In the genomic region with DNA sequence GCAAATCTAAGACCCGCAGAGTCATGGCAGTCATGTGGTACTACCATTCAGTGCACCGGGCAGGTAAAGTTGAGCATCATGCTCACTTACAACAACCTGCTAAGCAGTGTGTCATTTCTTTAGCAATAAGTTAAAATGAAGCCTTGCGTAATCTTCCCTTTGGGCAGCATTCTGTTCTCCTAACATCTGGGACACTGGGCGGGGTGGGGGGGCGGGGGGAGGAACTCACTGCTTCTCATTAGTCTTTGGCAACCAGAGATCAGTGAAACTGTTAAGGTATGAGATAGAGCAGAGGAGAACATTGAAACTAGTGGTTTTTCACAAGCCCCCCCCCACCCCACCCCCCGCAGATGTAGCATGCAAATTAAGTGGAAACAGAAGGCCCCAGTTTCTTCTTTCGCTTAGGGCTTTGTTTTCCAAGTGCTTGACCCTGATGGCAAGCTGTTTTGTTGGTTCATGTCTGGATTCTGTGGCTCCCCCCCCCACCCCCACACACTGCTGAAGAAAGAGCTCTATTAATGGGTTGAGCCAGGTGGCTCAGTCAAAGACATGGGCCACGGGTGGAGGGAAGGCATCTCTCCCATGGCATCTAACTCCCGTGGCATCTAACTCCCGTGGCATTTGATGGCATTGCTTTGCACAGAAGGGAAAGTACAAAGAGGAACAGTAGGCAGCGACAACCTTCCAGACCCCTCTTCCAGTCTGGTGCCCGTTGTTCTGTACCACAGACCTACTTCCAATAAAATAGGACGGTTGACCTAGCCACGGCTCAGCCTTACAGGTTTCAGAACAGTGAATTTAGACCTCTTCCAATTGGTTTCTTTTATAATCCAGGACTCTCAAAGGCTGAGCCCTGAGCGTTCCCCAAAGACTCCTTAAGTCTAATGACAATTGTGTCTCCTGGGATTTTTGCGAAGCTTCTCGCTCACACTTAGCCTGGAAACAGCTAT, we compare ENCODE assay signal across 20 mouse cellular contexts.
DNase-seq lines count a peak whose midpoint lies in the region; ATAC-seq and TF ChIP-seq lines count a peak whose summit lies in the region.
"Had no signal": no experiment of that assay in that cellular context is flagged by ENCODE, and none has a peak within 500 bp of the region (broad histone marks: within the 10 kb centered on the region; RNA-seq: fewer than 3 reads in every experiment).

No protein-coding gene starts in this region.

- H3K9ac ChIP-seq in liver, postnatal 0 days (replicated peaks): no peak overlapping the region
- H3K9ac ChIP-seq: liver, embryonic 13.5 days; midbrain, embryonic 12.5 days had no signal

- H3K79me3 ChIP-seq in C2C12 (ENCODE audit: low read depth): no peaks in the 10 kb centered on the region

- H3K79me2 ChIP-seq in C2C12 (ENCODE audit: control insufficient read depth, insufficient read depth): no peaks in the 10 kb centered on the region

- TF ChIP-seq CTCF in liver, postnatal 0 days (IDR thresholded peaks at IDR 0.05; ENCODE audit: low read depth): no peak
- TF ChIP-seq CTCF in C2C12 (IDR thresholded peaks at IDR 0.05; ENCODE audit: control insufficient read depth, insufficient read depth, insufficient read length): no peak

- no peak overlapping the region for H3K4me2 ChIP-seq in liver, postnatal 0 days (ENCODE audit: low read depth, low read length)
- H3K4me2 ChIP-seq: liver, embryonic 13.5 days; midbrain, embryonic 12.5 days had no signal

- ATAC-seq in liver, postnatal 0 days: peak; percentile 21; the same call in 1 of the 2 replicates
- ATAC-seq in megakaryocyte progenitor cell, adult 5-6 weeks (replicated peaks; ENCODE audit: poor library complexity): peak; percentile 58

- no peaks in the 10 kb centered on the region for H3K9me3 ChIP-seq in liver, postnatal 0 days (ENCODE audit: low read length)
- H3K9me3 ChIP-seq: hindbrain, embryonic 10.5 days; liver, embryonic 13.5 days; midbrain, embryonic 12.5 days had no signal

- TF ChIP-seq EP300 in liver, postnatal 0 days (IDR thresholded peaks at IDR 0.05; ENCODE audit: low read depth): no peak

- H3K4me3 ChIP-seq in liver, postnatal 0 days (ENCODE audit: low read depth, low read length): no peak overlapping the region
- no peak overlapping the region for H3K4me3 ChIP-seq in C2C12 (ENCODE audit: insufficient read depth, poor library complexity, severe bottlenecking)
- H3K4me3 ChIP-seq: hindbrain, embryonic 10.5 days; layer of hippocampus, adult 2 months; left cerebral cortex, adult 2 months; liver, embryonic 13.5 days; midbrain, embryonic 12.5 days; myocyte had no signal

- H3K36me3 ChIP-seq in liver, postnatal 0 days (replicated peaks; ENCODE audit: insufficient read depth, low read length): no peaks in the 10 kb centered on the region
- no peaks in the 10 kb centered on the region for H3K36me3 ChIP-seq in C2C12 (ENCODE audit: control insufficient read depth, insufficient read depth)
- H3K36me3 ChIP-seq: hindbrain, embryonic 10.5 days; liver, embryonic 13.5 days; midbrain, embryonic 12.5 days had no signal

- H3K27ac ChIP-seq in liver, postnatal 0 days (ENCODE audit: low read depth): no peak overlapping the region
- H3K27ac ChIP-seq: hindbrain, embryonic 10.5 days; kidney, postnatal 0 days; layer of hippocampus, adult 2 months; left cerebral cortex, adult 2 months; liver, embryonic 13.5 days; midbrain, embryonic 12.5 days had no signal

- 77% methylated on average over 17 of the region's 17 CpGs for WGBS in liver, postnatal 0 days (ENCODE audit: insufficient replicate concordance)

- no peaks in the 10 kb centered on the region for H3K27me3 ChIP-seq in liver, postnatal 0 days (ENCODE audit: insufficient read depth, low read length)
- H3K27me3 ChIP-seq in C2C12 (ENCODE audit: control insufficient read depth, insufficient read depth, insufficient read length): no peaks in the 10 kb centered on the region
- H3K27me3 ChIP-seq: liver, embryonic 13.5 days; midbrain, embryonic 12.5 days had no signal

- H3ac ChIP-seq in C2C12 (ENCODE audit: control insufficient read depth, insufficient read length, low read depth): no peak overlapping the region

- no peaks in the 10 kb centered on the region for H3K4me1 ChIP-seq in liver, postnatal 0 days (ENCODE audit: insufficient read depth)
- H3K4me1 ChIP-seq: liver, embryonic 13.5 days; midbrain, embryonic 12.5 days had no signal

- DNase-seq in liver, postnatal 0 days: peak; percentile 33
- DNase-seq in liver: no peak
- DNase-seq in fat pad, adult 2 months (ENCODE audit: extremely low read depth, low read depth, low spot score): peak; percentile 31
- no peak for DNase-seq in cerebellum, adult 9-11 months
- DNase-seq in layer of hippocampus, postnatal 36 days: no peak
- DNase-seq in adrenal gland, postnatal 25 days: no peak
- DNase-seq: cerebellum, adult 8-10 months; embryo, embryonic 11 days; gastrocnemius, postnatal 36 days; liver, embryonic 13.5 days; right cerebral cortex, adult 18-20 months; thymus, adult 18-20 months had no signal

TF ChIP-seq in C2C12, 6 proteins besides CTCF, POLR2A, EP300 and RAD21:
- no peak for TF ChIP-seq FOSL1 (IDR thresholded peaks at IDR 0.05; ENCODE audit: insufficient read depth, low read length, poor library complexity, severe bottlenecking)
- TF ChIP-seq CEBPB (IDR thresholded peaks at IDR 0.05; ENCODE audit: low read depth): peak; percentile 2
- TF ChIP-seq MYOD1 (IDR thresholded peaks at IDR 0.05; ENCODE audit: control insufficient read depth, insufficient read length, low read depth): no peak
- no peak for TF ChIP-seq MAX (IDR thresholded peaks at IDR 0.05)

Comparison
In these comparisons a context has a peak if more than half of its experiments do, and no peak if none do; other contexts are left out.
1. DNase-seq: peak in liver, postnatal 0 days (single experiment) and fat pad, adult 2 months (single experiment); none in liver (single experiment), cerebellum, adult 9-11 months (single experiment), layer of hippocampus, postnatal 36 days (0 of 2) and adrenal gland, postnatal 25 days (single experiment).